Comparison of ENCODE assay signal across 8 mouse cellular contexts in genomic region chr8:44998681-44999277, GRCm38 (mm10).
DNase-seq lines count a peak whose midpoint lies in the region; ATAC-seq and TF ChIP-seq lines count a peak whose summit lies in the region.

No protein-coding gene starts in this region.

- H3K9ac ChIP-seq in heart, embryonic 13.5 days = peak overlapping the region; percentile 78
- no peak overlapping the region for H3K9ac ChIP-seq in kidney, embryonic 15.5 days
- H3K9ac ChIP-seq in limb, embryonic 11.5 days (ENCODE audit: low read length) = no peak overlapping the region
- no peak overlapping the region; the same call in 1 of the 2 replicates for H3K9ac ChIP-seq in neural tube, embryonic 13.5 days
- H3K9ac ChIP-seq in liver, embryonic 11.5 days (ENCODE audit: low read depth, low read length) = no peak overlapping the region

- no peaks in the 10 kb centered on the region for H3K36me3 ChIP-seq in heart, embryonic 13.5 days
- H3K36me3 ChIP-seq in kidney, embryonic 15.5 days = no peaks in the 10 kb centered on the region
- no peaks in the 10 kb centered on the region for H3K36me3 ChIP-seq in limb, embryonic 11.5 days (ENCODE audit: control insufficient read depth, insufficient read depth, low read length)
- no peaks in the 10 kb centered on the region for H3K36me3 ChIP-seq in neural tube, embryonic 13.5 days
- H3K36me3 ChIP-seq in liver, embryonic 11.5 days (ENCODE audit: control insufficient read depth, insufficient read depth, low read length) = no peaks in the 10 kb centered on the region

- H3K4me2 ChIP-seq in heart, embryonic 13.5 days = peak overlapping the region; percentile 69
- H3K4me2 ChIP-seq in kidney, embryonic 15.5 days = peak overlapping the region; percentile 32
- no peak overlapping the region for H3K4me2 ChIP-seq in limb, embryonic 11.5 days (ENCODE audit: low read depth, severe bottlenecking)
- H3K4me2 ChIP-seq in neural tube, embryonic 13.5 days = peak overlapping the region; percentile 43
- H3K4me2 ChIP-seq in liver, embryonic 11.5 days = no peak overlapping the region

- no peak overlapping the region for H3K4me3 ChIP-seq in embryonic fibroblast, embryonic 13.5 days (ENCODE audit: insufficient read depth, low read length)
- H3K4me3 ChIP-seq in heart, embryonic 13.5 days = peak overlapping the region; percentile 43
- no peak overlapping the region for H3K4me3 ChIP-seq in kidney, embryonic 15.5 days (replicated peaks)
- H3K4me3 ChIP-seq in limb, embryonic 11.5 days (ENCODE audit: low read depth, low read length) = no peak overlapping the region
- H3K4me3 ChIP-seq in neural tube, embryonic 13.5 days = peak overlapping the region; percentile 6; the same call in 1 of the 2 replicates
- no peak overlapping the region for H3K4me3 ChIP-seq in liver, embryonic 11.5 days (ENCODE audit: low read depth, low read length)

- 0 out of 2 replicates have a peak, but pooled peaks have one; percentile 3 for TF ChIP-seq CTCF in embryonic fibroblast, embryonic 13.5 days (IDR thresholded peaks at IDR 0.05; ENCODE audit: borderline replicate concordance, insufficient read depth, low read length)

- peaks cover 27% of the 10 kb centered on the region for H3K4me1 ChIP-seq in embryonic fibroblast, embryonic 13.5 days (ENCODE audit: control insufficient read depth, insufficient read depth, low read length)
- H3K4me1 ChIP-seq in heart, embryonic 13.5 days = peaks cover 86% of the 10 kb centered on the region
- peaks cover 79% of the 10 kb centered on the region for H3K4me1 ChIP-seq in kidney, embryonic 15.5 days
- peaks cover 35% of the 10 kb centered on the region for H3K4me1 ChIP-seq in limb, embryonic 11.5 days (ENCODE audit: control insufficient read depth, insufficient read depth, low read length)
- H3K4me1 ChIP-seq in neural tube, embryonic 13.5 days (replicated peaks) = peaks cover 67% of the 10 kb centered on the region
- peaks cover 7% of the 10 kb centered on the region for H3K4me1 ChIP-seq in liver, embryonic 11.5 days (replicated peaks; ENCODE audit: control insufficient read depth, insufficient read depth, low read length)

- H3K9me3 ChIP-seq in heart, embryonic 13.5 days = no peaks in the 10 kb centered on the region
- H3K9me3 ChIP-seq in kidney, embryonic 15.5 days (replicated peaks) = no peaks in the 10 kb centered on the region
- no peaks in the 10 kb centered on the region for H3K9me3 ChIP-seq in limb, embryonic 11.5 days (ENCODE audit: control insufficient read depth, low read length)
- H3K9me3 ChIP-seq in neural tube, embryonic 13.5 days = no peaks in the 10 kb centered on the region
- no peaks in the 10 kb centered on the region for H3K9me3 ChIP-seq in liver, embryonic 11.5 days (ENCODE audit: control insufficient read depth, low read length)

- TF ChIP-seq POLR2A in embryonic fibroblast, embryonic 13.5 days (IDR thresholded peaks at IDR 0.05; ENCODE audit: low read depth, low read length) = no peak

- 0 out of 2 replicates have a peak, but pooled peaks cover 5% of the 10 kb centered on the region for H3K27me3 ChIP-seq in heart, embryonic 13.5 days (replicated peaks)
- 0 out of 2 replicates have a peak, but pooled peaks cover 4% of the 10 kb centered on the region for H3K27me3 ChIP-seq in kidney, embryonic 15.5 days
- no peaks in the 10 kb centered on the region for H3K27me3 ChIP-seq in limb, embryonic 11.5 days (ENCODE audit: control insufficient read depth, insufficient read depth, low read length)
- H3K27me3 ChIP-seq in neural tube, embryonic 13.5 days = no peaks in the 10 kb centered on the region
- no peaks in the 10 kb centered on the region for H3K27me3 ChIP-seq in liver, embryonic 11.5 days (replicated peaks; ENCODE audit: control insufficient read depth, insufficient read depth, low read length)

- H3K27ac ChIP-seq in embryonic fibroblast, embryonic 13.5 days (ENCODE audit: insufficient read depth, low read length) = peak overlapping the region; percentile 3; the same call in 1 of the 2 replicates
- H3K27ac ChIP-seq in heart, embryonic 13.5 days (replicated peaks) = peak overlapping the region; percentile 95
- H3K27ac ChIP-seq in kidney, embryonic 15.5 days = peak overlapping the region; percentile 69
- H3K27ac ChIP-seq in limb, embryonic 11.5 days (replicated peaks; ENCODE audit: low read depth, low read length) = no peak overlapping the region; the same call in 1 of the 2 replicates
- peak overlapping the region; percentile 69 for H3K27ac ChIP-seq in neural tube, embryonic 13.5 days (replicated peaks)
- H3K27ac ChIP-seq in liver, embryonic 11.5 days (ENCODE audit: low read depth, low read length) = no peak overlapping the region

- peak; percentile 85 for ATAC-seq in cerebellum, adult (ENCODE audit: insufficient number of reproducible peaks, low FRiP score, low TSS enrichment)
- ATAC-seq in heart, embryonic 13.5 days (ENCODE audit: extremely low read depth, insufficient number of reproducible peaks, low FRiP score, low TSS enrichment) = peak; percentile 70; the same call in 1 of the 2 replicates
- ATAC-seq in kidney, embryonic 15.5 days (replicated peaks; ENCODE audit: low FRiP score) = peak; percentile 79
- no peak for ATAC-seq in limb, embryonic 11.5 days (ENCODE audit: insufficient number of reproducible peaks, low FRiP score, low TSS enrichment, low read depth)
- peak; percentile 89 for ATAC-seq in neural tube, embryonic 13.5 days (ENCODE audit: low read depth)
- ATAC-seq in liver, embryonic 11.5 days (replicated peaks; ENCODE audit: low FRiP score) = no peak

- WGBS in heart, embryonic 13.5 days = 17% methylated on average over 11 of the region's 11 CpGs
- 24% methylated on average over 11 of the region's 11 CpGs for WGBS in kidney, embryonic 15.5 days
- WGBS in limb, embryonic 11.5 days = 57% methylated on average over 11 of the region's 11 CpGs
- WGBS in neural tube, embryonic 13.5 days = 12% methylated on average over 11 of the region's 11 CpGs
- WGBS in liver, embryonic 11.5 days = 69% methylated on average over 11 of the region's 11 CpGs

- peak; percentile 48 for DNase-seq in limb, embryonic 11.5 days (ENCODE audit: low spot score)
- DNase-seq in urinary bladder, postnatal 25 days (ENCODE audit: low spot score) = no peak
- no peak for DNase-seq in liver, embryonic 11.5 days (ENCODE audit: low spot score)

Comparison
In these comparisons a context has a peak if more than half of its experiments do, and no peak if none do; other contexts are left out.
1. ATAC-seq: peak in cerebellum, adult (single experiment), heart, embryonic 13.5 days (single experiment), kidney, embryonic 15.5 days (single experiment) and neural tube, embryonic 13.5 days (single experiment); none in limb, embryonic 11.5 days (single experiment) and liver, embryonic 11.5 days (single experiment).
2. H3K27ac ChIP-seq: peak in embryonic fibroblast, embryonic 13.5 days (single experiment), heart, embryonic 13.5 days (single experiment), kidney, embryonic 15.5 days (single experiment) and neural tube, embryonic 13.5 days (single experiment); none in limb, embryonic 11.5 days (single experiment) and liver, embryonic 11.5 days (single experiment).
3. H3K4me3 ChIP-seq: peak in heart, embryonic 13.5 days (single experiment) and neural tube, embryonic 13.5 days (single experiment); none in embryonic fibroblast, embryonic 13.5 days (single experiment), kidney, embryonic 15.5 days (single experiment), limb, embryonic 11.5 days (single experiment) and liver, embryonic 11.5 days (single experiment).
4. H3K4me2 ChIP-seq: peak in heart, embryonic 13.5 days (single experiment), kidney, embryonic 15.5 days (single experiment) and neural tube, embryonic 13.5 days (single experiment); none in limb, embryonic 11.5 days (single experiment) and liver, embryonic 11.5 days (single experiment).